Mouse (Mus musculus): ENCODE measurements at regions not wholly inside any gene's neighbourhood (a gene's known extent, or its start where the extent isn't known, plus 50 kb on each side); places are given as distances from the start of the nearest gene placed in this dataset.

DNA sequence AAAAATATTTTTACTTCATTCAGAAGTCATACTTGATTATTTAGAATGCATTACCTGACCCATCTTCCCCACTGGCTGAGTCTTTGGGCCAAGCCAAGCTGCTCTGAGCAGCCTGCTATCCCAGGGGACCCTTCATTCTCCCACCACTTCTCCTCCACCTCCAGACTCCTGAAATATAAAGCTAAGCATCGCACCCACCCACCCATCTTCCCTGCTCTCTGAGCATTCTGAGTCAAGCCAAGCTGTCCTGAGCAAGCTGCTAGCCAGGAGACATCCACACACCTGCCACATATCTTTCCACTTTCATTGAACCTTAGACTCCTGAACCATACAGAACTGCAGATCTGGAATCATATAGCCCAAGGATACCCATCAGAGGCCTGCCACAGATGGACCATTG is 1456.2 kb upstream of the Adam24 start:
- Histone ChIP-seq H3K27ac (no peak overlapping the region), H3K4me3 (ENCODE audit: low read length) (no peak overlapping the region), H3K4me1 (ENCODE audit: insufficient read depth, low read length) (no peaks in the 10 kb centered on the region), H3K9me3 (ENCODE audit: low read length) (no peaks in the 10 kb centered on the region), H3K9ac (replicated peaks; ENCODE audit: low read length) (no peak overlapping the region), H3K36me3 (ENCODE audit: insufficient read depth, low read length) (no peaks in the 10 kb centered on the region), H3K4me2 (ENCODE audit: low read depth, low read length) (no peak overlapping the region), H3K27me3 (ENCODE audit: insufficient read depth, low read length) (no peaks in the 10 kb centered on the region)
- TF ChIP-seq CTCF (IDR thresholded peaks at IDR 0.05; ENCODE audit: low read depth) = no peak
- 95% methylated on average over 1 of the region's 1 CpGs for WGBS
- no peak for ATAC-seq
- DNase-seq (ENCODE audit: low spot score) = no peak

DNA sequence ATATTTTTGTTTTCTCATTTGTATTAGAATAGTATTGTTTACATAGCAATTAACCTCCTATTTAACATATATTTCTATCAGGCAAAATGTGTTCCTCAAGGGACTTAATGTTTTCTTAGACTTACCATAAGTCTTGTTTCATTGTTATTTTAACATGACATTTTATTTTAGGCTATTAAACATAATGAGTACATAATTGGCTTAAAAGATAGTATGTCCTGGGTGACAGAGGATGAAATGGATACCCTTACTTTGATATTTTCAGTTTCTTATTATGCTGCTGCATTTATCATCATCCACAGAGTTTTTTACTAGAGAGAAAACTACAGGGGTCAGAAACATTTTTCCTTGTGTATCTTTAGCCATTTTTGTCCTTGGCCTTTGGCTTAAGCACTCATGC is 1447.6 kb upstream of the Adam24 start:
- no peak overlapping the region for H3K4me2 ChIP-seq (ENCODE audit: low read depth, low read length)
- DNase-seq (ENCODE audit: low spot score) (no peak), ATAC-seq (no peak)
- no peak for TF ChIP-seq CTCF (IDR thresholded peaks at IDR 0.05; ENCODE audit: low read depth)
- H3K27me3 ChIP-seq (ENCODE audit: insufficient read depth, low read length) = no peaks in the 10 kb centered on the region
- no peaks in the 10 kb centered on the region for H3K4me1 ChIP-seq (ENCODE audit: insufficient read depth, low read length)
- H3K36me3 ChIP-seq (ENCODE audit: insufficient read depth, low read length) = no peaks in the 10 kb centered on the region
- H3K4me3 ChIP-seq (ENCODE audit: low read length) = no peak overlapping the region
- no peaks in the 10 kb centered on the region for H3K9me3 ChIP-seq (ENCODE audit: low read length)
- no peak overlapping the region for H3K9ac ChIP-seq (replicated peaks; ENCODE audit: low read length)
- no peak overlapping the region for H3K27ac ChIP-seq

DNA sequence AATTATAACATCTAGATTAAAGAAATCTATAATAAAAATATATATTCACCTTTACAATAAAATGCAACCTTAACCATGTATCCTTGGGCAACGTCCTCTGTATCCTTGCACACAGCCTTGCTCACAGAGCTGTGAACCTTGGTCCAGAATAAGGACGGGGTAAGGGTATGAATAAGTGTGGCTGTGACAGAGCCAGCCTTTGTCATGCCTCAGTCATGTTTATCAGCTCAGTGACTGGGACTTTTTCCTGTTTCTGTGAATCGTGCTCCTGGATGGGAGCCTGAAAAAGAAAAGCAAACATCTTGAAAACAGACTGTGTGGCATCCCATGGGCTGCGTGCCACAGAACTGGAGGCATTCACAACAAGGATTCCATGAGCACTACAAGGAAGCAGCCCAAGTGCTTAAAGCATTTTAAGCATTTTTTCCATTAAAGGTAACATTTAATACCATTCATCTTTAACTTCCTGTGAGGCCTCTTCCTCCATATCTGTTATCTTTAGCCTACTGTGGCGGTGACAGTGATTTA is 1405.8 kb upstream of the Adam24 start:
- H3K36me3 ChIP-seq (ENCODE audit: insufficient read depth, low read length) = no peaks in the 10 kb centered on the region
- no peaks in the 10 kb centered on the region for H3K4me1 ChIP-seq (ENCODE audit: insufficient read depth, low read length)
- ATAC-seq (no peak), DNase-seq (ENCODE audit: low spot score) (no peak)
- no peak overlapping the region for H3K27ac ChIP-seq
- no peak overlapping the region for H3K9ac ChIP-seq (replicated peaks; ENCODE audit: low read length)
- no peak overlapping the region for H3K4me3 ChIP-seq (ENCODE audit: low read length)
- no peaks in the 10 kb centered on the region for H3K9me3 ChIP-seq (ENCODE audit: low read length)
- 67% methylated on average over 5 of the region's 5 CpGs for WGBS
- H3K27me3 ChIP-seq (ENCODE audit: insufficient read depth, low read length) = no peaks in the 10 kb centered on the region
- no peak overlapping the region for H3K4me2 ChIP-seq (ENCODE audit: low read depth, low read length)
- TF ChIP-seq CTCF (IDR thresholded peaks at IDR 0.05; ENCODE audit: low read depth) = no peak

DNA sequence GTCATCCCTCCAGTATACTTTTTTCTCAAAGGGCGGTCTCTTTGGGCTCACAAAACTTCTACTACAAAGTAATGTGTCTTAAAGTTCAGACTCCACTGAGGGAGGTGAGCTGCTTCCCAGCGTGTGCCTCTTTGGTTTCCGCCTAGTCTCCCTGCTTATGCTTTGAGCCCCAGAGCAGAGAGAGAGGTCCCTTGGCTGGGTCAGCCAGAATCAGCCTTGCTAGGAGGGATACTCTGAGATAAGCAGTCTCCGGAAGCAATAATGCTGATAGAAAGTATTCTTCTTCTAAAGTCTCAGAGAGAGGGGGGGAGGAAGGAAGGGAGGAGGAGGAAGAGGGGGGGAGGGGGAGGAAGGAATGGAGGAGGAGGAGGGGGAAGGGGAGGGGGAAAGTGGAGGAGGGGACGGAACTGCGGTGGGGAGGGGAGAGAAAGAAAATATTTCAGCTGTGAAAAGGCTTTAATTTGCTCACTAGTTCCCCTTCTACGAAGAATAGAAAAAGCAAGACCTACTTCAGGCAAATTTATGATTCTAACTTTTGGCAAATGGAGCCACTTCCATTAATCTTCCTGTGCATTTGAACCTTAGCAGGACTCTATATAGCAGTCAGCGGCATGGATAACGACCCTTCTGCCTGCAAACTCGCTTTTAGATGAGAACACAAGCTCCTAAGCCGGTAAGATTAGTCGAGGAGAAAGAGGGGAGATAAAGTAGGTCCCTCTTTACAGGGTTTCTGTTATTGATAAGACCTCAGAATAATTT is 1377.2 kb upstream of the Adam24 start:
- Histone ChIP-seq H3K4me1 (ENCODE audit: insufficient read depth, low read length) (no peaks in the 10 kb centered on the region), H3K27ac (no peak overlapping the region), H3K4me3 (ENCODE audit: low read length) (no peak overlapping the region), H3K9ac (replicated peaks; ENCODE audit: low read length) (no peak overlapping the region), H3K36me3 (ENCODE audit: insufficient read depth, low read length) (no peaks in the 10 kb centered on the region), H3K27me3 (ENCODE audit: insufficient read depth, low read length) (no peaks in the 10 kb centered on the region), H3K4me2 (ENCODE audit: low read depth, low read length) (no peak overlapping the region), H3K9me3 (ENCODE audit: low read length) (no peaks in the 10 kb centered on the region)
- TF ChIP-seq CTCF (IDR thresholded peaks at IDR 0.05; ENCODE audit: low read depth) = no peak
- ATAC-seq = no peak
- DNase-seq (ENCODE audit: low spot score) = no peak
- 30% methylated on average over 12 of the region's 12 CpGs for WGBS

DNA sequence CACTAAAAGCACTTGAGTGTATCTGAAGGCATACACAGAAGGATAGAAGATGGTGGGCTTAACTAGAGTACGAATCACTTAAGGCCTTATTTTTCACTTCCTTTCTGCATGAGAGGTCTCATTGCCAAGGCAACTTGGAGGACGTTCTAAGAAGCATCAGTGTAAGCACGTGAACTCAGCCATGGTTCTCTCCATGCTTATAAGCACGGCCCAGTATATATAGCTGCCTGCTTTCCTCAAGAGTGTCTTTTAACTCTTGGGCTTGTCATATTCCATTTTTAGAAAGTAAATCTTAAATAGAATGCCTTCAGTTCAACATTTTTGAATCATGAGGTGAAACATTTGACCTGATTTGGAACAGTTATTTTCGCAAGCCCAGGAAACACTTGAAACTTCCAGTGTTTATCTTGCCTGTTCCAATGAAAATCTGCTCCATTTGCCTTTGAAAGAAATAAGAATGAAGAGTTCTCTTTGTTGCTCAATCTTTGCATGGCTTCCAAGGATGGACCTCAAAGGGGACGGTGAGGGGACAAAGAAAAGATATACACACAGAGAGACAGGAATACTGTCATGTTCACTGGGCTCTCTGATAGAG is 1371.0 kb upstream of the Adam24 start:
- WGBS = 78% methylated on average over 6 of the region's 6 CpGs
- H3K9me3 ChIP-seq (ENCODE audit: low read length) = no peaks in the 10 kb centered on the region
- no peak overlapping the region for H3K9ac ChIP-seq (replicated peaks; ENCODE audit: low read length)
- no peak overlapping the region for H3K27ac ChIP-seq
- DNase-seq (ENCODE audit: low spot score) (no peak), ATAC-seq (no peak)
- no peak overlapping the region for H3K4me2 ChIP-seq (ENCODE audit: low read depth, low read length)
- H3K27me3 ChIP-seq (ENCODE audit: insufficient read depth, low read length) = no peaks in the 10 kb centered on the region
- no peak overlapping the region for H3K4me3 ChIP-seq (ENCODE audit: low read length)
- no peaks in the 10 kb centered on the region for H3K36me3 ChIP-seq (ENCODE audit: insufficient read depth, low read length)
- H3K4me1 ChIP-seq (ENCODE audit: insufficient read depth, low read length) = no peaks in the 10 kb centered on the region
- no peak for TF ChIP-seq CTCF (IDR thresholded peaks at IDR 0.05; ENCODE audit: low read depth)

DNA sequence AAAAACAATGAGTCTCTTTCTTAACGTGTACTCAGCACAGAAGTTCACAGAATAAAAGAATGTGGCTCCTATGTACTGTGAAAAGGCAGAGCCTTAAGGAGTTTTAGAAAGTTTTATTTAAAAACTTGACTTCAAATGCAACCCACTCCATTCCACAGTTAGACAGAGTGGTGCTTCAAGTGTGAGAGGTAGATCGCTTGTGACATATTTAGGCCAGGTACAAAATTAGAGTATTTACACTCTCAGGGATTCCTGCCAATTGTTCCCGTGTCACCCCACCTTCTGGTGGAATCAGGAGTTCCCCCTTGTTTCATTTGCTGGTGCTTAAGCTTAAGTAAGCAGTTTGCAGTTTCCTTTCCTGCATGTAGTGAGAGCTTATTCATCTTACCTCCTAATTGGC is 1361.0 kb upstream of the Adam24 start:
- no peak for ATAC-seq
- Histone ChIP-seq H3K36me3 (ENCODE audit: insufficient read depth, low read length) (no peaks in the 10 kb centered on the region), H3K4me1 (ENCODE audit: insufficient read depth, low read length) (no peaks in the 10 kb centered on the region), H3K27ac (no peak overlapping the region), H3K4me3 (ENCODE audit: low read length) (no peak overlapping the region), H3K9ac (replicated peaks; ENCODE audit: low read length) (no peak overlapping the region), H3K27me3 (ENCODE audit: insufficient read depth, low read length) (no peaks in the 10 kb centered on the region), H3K4me2 (ENCODE audit: low read depth, low read length) (no peak overlapping the region), H3K9me3 (ENCODE audit: low read length) (no peaks in the 10 kb centered on the region)
- DNase-seq (ENCODE audit: low spot score) = no peak
- 62% methylated on average over 3 of the region's 3 CpGs for WGBS
- no peak for TF ChIP-seq CTCF (IDR thresholded peaks at IDR 0.05; ENCODE audit: low read depth)

Data from hindbrain, postnatal 0 days (tissue).